Mouse (Mus musculus) spleen, adult 2 months (tissue): Measurements from ENCODE around the gene Psmb9.

Experiments
- CTCF ChIP-seq: fragments of 200-500 bp; IDR thresholded peaks from 2 replicates; pipeline ENCODE4 v1.5.1; 2011; ENCODE audit warnings: mild to moderate bottlenecking, inconsistent platforms; ENCODE audit not compliant: insufficient read depth, insufficient read length, insufficient replicate concordance; ENCODE audit errors: extremely low read depth
- POLR2A ChIP-seq: fragments of 200-500 bp; IDR thresholded peaks from 2 replicates; pipeline ENCODE4 v1.6.1; 2011; ENCODE audit warnings: low read depth, low read length, inconsistent platforms

DNA sequence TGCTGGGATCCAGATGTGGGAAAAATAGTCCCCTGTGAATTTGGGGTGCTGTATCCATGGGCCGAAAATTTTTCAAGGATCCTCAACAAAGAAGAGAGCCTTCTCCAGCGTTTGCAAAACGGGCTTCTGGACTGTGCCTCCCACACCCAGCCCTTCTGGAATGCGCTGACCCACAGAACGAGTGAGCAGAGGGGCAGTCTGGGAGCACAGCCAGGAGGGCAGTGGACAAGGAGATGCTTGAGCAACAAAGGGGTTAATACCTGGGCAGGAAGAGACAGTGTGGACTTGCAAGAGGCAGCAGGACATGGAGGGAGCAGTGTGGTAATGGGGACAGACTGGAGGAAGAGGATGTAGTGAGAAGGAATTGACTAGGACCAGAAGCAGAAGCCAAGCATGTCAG lies 32.0 kb downstream of the Psmb9 start:
- TF ChIP-seq CTCF (no peak), POLR2A (no peak)
